Mouse (Mus musculus) megakaryocyte, embryonic 14.5 days (primary cell): ENCODE results near the gene Noct. TPM values are rescaled to one million over a fixed set of nuclear protein-coding genes. Genes with fewer than 3 reads are reported as not detected.
A peak's percentile ranks its signal among the peaks of the same experiment; 100 is the strongest.
"Not testable (repeated sequence)": the region's sequence is repeated elsewhere in the genome, so short reads cannot be mapped to it uniquely, and the experiment has no call there.

Experiments used
- H3K27me3 ChIP-seq: replicated peaks from 2 replicates; pipeline ENCODE3; 2012; ENCODE audit warnings: inconsistent platforms
- H3K36me3 ChIP-seq: replicated peaks from 2 replicates; pipeline ENCODE3; 2012; ENCODE audit warnings: low read length, inconsistent platforms, mixed read lengths
- H3K4me1 ChIP-seq: 2 replicates; pipeline ENCODE4 v1.6.1; 2012; ENCODE audit warnings: inconsistent platforms
- H3K4me3 ChIP-seq: replicated peaks from 2 replicates; pipeline ENCODE3; 2012; ENCODE audit warnings: moderate library complexity, mild to moderate bottlenecking, inconsistent platforms
- H3K9me3 ChIP-seq: 2 replicates; pipeline ENCODE4 v1.6.1; 2012; ENCODE audit warnings: inconsistent platforms
- FLI1 ChIP-seq: IDR thresholded peaks from 2 replicates; pipeline ENCODE4 v1.6.1; 2012; ENCODE audit warnings: low read length, inconsistent platforms, mixed read lengths
- GATA1 ChIP-seq: IDR thresholded peaks from 3 replicates; pipeline ENCODE4 v1.6.1; 2012; ENCODE audit warnings: mixed read lengths, low read length, inconsistent platforms, borderline replicate concordance
- polyA plus RNA-seq: library from polyadenylated mRNA; stranded (reverse); fragments of >175 nt; gene quantifications from 2 replicates; pipeline ENCODE4 v1.2.3, GENCODE M21; 2012; ENCODE audit warnings: low replicate concordance; ENCODE audit not compliant: insufficient read depth

The Noct gene
- polyA plus RNA-seq: 4.9 and 9.6 TPM in 2 replicates

DNA sequence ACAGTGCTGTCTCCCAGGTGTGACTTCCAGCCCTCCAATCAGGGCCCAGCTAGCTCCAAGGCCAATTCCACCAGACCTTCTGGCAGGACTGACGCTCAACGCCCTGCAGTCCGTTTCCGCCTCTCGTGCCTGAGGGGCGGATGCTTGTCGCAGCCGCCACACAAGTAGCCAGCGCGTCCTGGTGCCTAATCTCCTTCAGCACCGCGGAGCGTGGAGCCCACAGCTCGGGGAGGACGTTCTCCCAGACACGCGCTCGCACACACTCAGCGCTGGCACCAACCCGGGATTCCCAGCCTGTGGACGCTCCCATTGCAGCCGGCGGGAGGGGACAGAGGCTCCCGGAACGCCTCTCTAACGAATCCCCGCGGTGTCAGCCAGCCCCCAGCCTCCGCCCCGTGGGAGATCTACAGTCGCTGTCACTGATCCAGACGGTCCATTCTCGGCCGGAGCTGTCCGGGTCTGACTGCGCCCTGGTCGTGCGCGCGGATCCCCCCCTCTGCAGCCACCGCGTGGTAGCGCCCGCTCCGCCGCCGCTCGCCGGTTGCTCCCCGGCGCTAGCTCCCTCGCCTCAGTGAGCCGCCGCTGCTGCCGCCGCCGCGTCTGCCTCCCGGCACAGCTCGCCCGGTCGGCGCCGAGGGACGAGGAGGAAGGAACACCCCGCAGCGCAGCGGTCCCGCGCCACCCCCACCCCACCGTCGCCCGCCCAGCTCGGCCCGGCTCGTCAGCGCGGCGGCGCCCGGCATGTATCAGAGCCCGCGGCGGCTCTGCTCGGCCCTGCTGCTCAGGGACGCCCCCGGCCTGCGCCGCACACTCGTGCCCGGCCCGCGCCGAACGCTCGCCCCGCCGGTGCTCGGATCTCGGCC, at the start of gene Noct:
Gene Noct (plus strand): TSS at position 85 of the 863 bp plus-strand sequence.
- Histone ChIP-seq H3K4me1 (peaks cover 61% of the 10 kb centered on the region), H3K27me3 (peaks cover 14% of the 10 kb centered on the region), H3K4me3 (peak within 1 kb of the TSS; percentile 96), H3K9me3 (no peaks in the 10 kb centered on the region), H3K36me3 (peaks cover 8% of the 10 kb centered on the region)
- TF ChIP-seq FLI1 (no peak), GATA1 (no peak)

DNA sequence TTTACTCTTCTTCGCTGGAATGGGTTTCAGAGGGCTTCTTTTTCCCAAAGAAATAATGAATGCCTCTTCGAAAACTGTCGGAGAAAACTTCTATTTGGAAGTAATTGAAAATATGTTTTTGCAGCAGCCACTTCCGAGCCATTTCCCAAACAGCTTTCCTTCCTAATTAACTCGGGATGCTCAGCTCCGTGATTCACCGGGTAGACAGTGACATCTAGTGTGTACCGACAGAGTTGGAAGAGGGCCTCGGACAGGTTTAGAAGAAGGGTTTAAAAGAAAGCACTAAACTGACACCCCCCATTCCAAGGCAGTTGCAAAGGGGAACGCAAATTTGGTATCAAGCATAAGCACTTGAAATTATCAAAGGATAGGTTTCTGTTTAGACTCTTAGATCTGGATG, 46.1 kb upstream of the Noct start:
- Histone ChIP-seq H3K4me3 (no peak overlapping the region), H3K9me3 (no peaks in the 10 kb centered on the region), H3K4me1 (no peaks in the 10 kb centered on the region), H3K27me3 (peaks cover 11% of the 10 kb centered on the region), H3K36me3 (no peaks in the 10 kb centered on the region)
- TF ChIP-seq FLI1 (no peak), GATA1 (no peak)

GRCm38 (mm10) chr3:51179460-51180146, 44.6 kb upstream of the Noct start:
- H3K36me3 ChIP-seq: no peaks in the 10 kb centered on the region

GRCm38 (mm10) chr3:51180341-51180940, 43.8 kb upstream of the Noct start:
- TF ChIP-seq FLI1: no peak
- no peak for TF ChIP-seq GATA1
- no peaks in the 10 kb centered on the region for H3K36me3 ChIP-seq
- no peaks in the 10 kb centered on the region for H3K4me1 ChIP-seq
- H3K4me3 ChIP-seq: no peak overlapping the region
- H3K27me3 ChIP-seq: peaks cover 12% of the 10 kb centered on the region
- no peaks in the 10 kb centered on the region for H3K9me3 ChIP-seq

More at GRCm38 (mm10) chr3:51179460-51180146, 44.6 kb upstream of the Noct start:
- H3K27me3 ChIP-seq: peaks cover 11% of the 10 kb centered on the region
- no peaks in the 10 kb centered on the region for H3K4me1 ChIP-seq
- H3K9me3 ChIP-seq: no peaks in the 10 kb centered on the region
- H3K4me3 ChIP-seq: no peak overlapping the region
- TF ChIP-seq FLI1 (no peak), GATA1 (no peak)

- no peak overlapping the region for H3K4me3 ChIP-seq
- no peaks in the 10 kb centered on the region for H3K4me1 ChIP-seq
- TF ChIP-seq GATA1 (no peak), FLI1 (no peak)
- H3K27me3 ChIP-seq: peaks cover 11% of the 10 kb centered on the region
- H3K36me3 ChIP-seq: no peaks in the 10 kb centered on the region
- no peaks in the 10 kb centered on the region for H3K9me3 ChIP-seq
These were observed 41.8 kb upstream of the Noct start for GRCm38 (mm10) chr3:51182455-51182854.

GRCm38 (mm10) chr3:51183508-51183907, 40.7 kb upstream of the Noct start:
- H3K4me1 ChIP-seq, H3K36me3 ChIP-seq, H3K9me3 ChIP-seq, H3K4me3 ChIP-seq: not testable (repeated sequence)
- peaks cover 11% of the 10 kb centered on the region for H3K27me3 ChIP-seq

DNA sequence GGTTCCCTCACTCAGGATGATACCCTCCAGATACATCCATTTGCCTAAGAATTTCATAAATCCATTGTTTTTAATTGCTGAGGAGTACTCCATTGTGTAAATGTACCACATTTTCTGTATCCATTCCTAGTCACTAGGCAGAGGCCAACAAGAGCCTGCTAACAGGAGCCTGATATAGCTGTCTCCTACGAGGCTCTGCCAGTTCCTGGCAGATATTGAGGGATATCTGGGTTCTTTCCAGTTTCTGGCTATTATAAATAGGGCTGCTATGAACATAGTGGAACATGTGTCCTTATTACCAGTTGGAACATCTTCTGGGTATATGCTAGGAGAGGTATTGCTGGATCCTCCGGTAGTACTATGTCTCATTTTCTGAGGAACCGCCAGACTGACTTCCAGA, 40.3 kb upstream of the Noct start:
- not testable (repeated sequence) for H3K36me3 ChIP-seq, H3K9me3 ChIP-seq, H3K4me3 ChIP-seq, H3K4me1 ChIP-seq
- peaks cover 11% of the 10 kb centered on the region for H3K27me3 ChIP-seq

DNA sequence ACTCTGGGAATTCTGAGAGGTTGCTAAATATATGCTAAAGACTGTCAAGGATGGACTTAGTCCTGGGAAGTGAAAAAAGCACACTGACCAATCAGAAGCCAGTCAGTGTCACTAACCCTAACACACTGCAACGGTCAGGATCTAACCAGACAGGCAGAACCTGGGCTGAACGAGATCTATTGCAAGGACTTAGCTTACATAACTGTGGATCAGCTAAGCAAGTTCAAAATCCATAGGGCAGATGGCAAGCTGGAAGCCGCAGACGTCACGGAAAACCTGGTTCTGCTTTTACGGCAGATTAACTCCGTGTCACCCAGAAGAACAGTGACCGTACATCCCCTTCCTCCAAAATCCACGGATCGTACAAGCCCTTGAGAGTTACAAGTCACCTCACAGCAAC, 39.5 kb upstream of the Noct start:
- no peak overlapping the region for H3K4me3 ChIP-seq
- no peaks in the 10 kb centered on the region for H3K4me1 ChIP-seq
- H3K36me3 ChIP-seq: no peaks in the 10 kb centered on the region
- TF ChIP-seq GATA1: no peak
- TF ChIP-seq FLI1: no peak
- H3K9me3 ChIP-seq: no peaks in the 10 kb centered on the region
- H3K27me3 ChIP-seq: peaks cover 6% of the 10 kb centered on the region

GRCm38 (mm10) chr3:51185406-51185805, 38.8 kb upstream of the Noct start:
- Histone ChIP-seq H3K4me3 (no peak overlapping the region), H3K27me3 (peaks cover 5% of the 10 kb centered on the region), H3K9me3 (no peaks in the 10 kb centered on the region), H3K4me1 (no peaks in the 10 kb centered on the region), H3K36me3 (no peaks in the 10 kb centered on the region)
- TF ChIP-seq FLI1 (no peak), GATA1 (no peak)

DNA sequence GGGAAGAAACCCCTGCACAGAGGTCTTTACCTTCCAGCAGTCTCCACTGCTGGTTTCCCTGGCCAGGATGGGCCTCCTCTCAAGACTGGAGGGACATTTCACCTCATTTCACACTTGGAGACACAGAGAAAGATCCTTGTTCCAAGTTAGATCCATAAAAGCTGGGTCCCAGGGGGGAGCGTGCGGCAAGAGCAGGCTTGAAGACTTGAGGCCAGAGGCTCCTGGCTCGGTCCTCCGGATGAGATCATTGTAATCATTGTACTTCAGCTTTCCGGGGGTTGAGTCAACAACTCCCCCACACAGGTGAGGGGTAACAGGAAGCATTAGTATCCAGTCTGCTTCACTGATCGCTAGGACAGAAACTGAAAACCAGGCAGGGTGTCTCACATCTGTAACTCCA, 30.2 kb upstream of the Noct start:
- TF ChIP-seq FLI1 (no peak), GATA1 (no peak)
- Histone ChIP-seq H3K4me3 (no peak overlapping the region), H3K4me1 (peaks cover 19% of the 10 kb centered on the region), H3K27me3 (peaks cover 33% of the 10 kb centered on the region), H3K9me3 (no peaks in the 10 kb centered on the region), H3K36me3 (no peaks in the 10 kb centered on the region)
